Mouse (Mus musculus) left cerebral cortex, adult 6 months (tissue): ENCODE results near the gene Map4k5. TPM values are rescaled to one million over a fixed set of nuclear protein-coding genes. Genes with fewer than 3 reads are reported as not detected.

Source experiments
- long read RNA-seq, 2 experiments: library from polyadenylated mRNA; unstranded; transcript quantifications; one replicate each; pipeline ENCODE4 v2.0.0; 2019 to 2020
- polyA plus RNA-seq: library from polyadenylated mRNA; unstranded; fragments of <200 nt; fragmentation: Nextera tagmentation; gene quantifications from 2 replicates; pipeline ENCODE4 v1.2.3, GENCODE M21; 2021

Map4k5 gene
- 6.3 and 11.4 TPM in 2 replicates for polyA plus RNA-seq
- long read RNA-seq, experiment 1, partial matches to known transcripts: 25 of 93 reads
- long read RNA-seq, experiment 1, other reads (novel, unspliced or antisense): 64 of 93 reads
- long read RNA-seq, experiment 2, partial matches to known transcripts: 1 of 11 reads
- long read RNA-seq, experiment 2, other reads (novel, unspliced or antisense): 10 of 11 reads

GRCm38 (mm10) chr12:69892371-69893251 lies at the start of gene Map4k5, which contains the start of gene Atl1:
Gene Map4k5, minus strand, starts transcription at chr12:69893200.
Gene Atl1, plus strand, starts transcription at chr12:69892614.

GRCm38 (mm10) chr12:69790530-69791505 lies 102.2 kb downstream of the Map4k5 start, which contains the start of gene Cdkl1:
Gene Cdkl1, minus strand, starts transcription at chr12:69791267.

Other genes with a start within 250 kb of the Map4k5 start
- gene Sos2, start 211.3 kb downstream of the Map4k5 start, polyA plus RNA-seq: 3.7 and 4.1 TPM in 2 replicates
- 5.5 and 7.8 TPM in 2 replicates for gene L2hgdh, start 168.3 kb downstream of the Map4k5 start, polyA plus RNA-seq
- gene Atp5s, start 168.2 kb downstream of the Map4k5 start, polyA plus RNA-seq: 30.4 and 39.2 TPM in 2 replicates
- 19.4 and 26.2 TPM in 2 replicates for gene Cdkl1, start 101.9 kb downstream of the Map4k5 start, polyA plus RNA-seq
- 88.7 and 130 TPM in 2 replicates for gene Atl1, start 586 bp downstream of the Map4k5 start, polyA plus RNA-seq
- gene Sav1, start 93.8 kb upstream of the Map4k5 start, polyA plus RNA-seq: 0.21 and 0.48 TPM in 2 replicates
- 3.2 and 3.9 TPM in 2 replicates for gene Nin, start 220.5 kb upstream of the Map4k5 start, polyA plus RNA-seq